Mouse (Mus musculus) left cerebral cortex, adult 18-20 months (tissue): ENCODE data around the gene Chrna3. TPM values are rescaled to one million over a fixed set of nuclear protein-coding genes. Genes with fewer than 3 reads are reported as not detected.
A peak's percentile ranks its signal among the peaks of the same experiment; 100 is the strongest.

ENCODE experiments used
- DNase-seq, 2 experiments: peaks; one replicate each; pipeline ENCODE4 v3.0.0; 2021 to 2022; ENCODE audit warnings: low spot score in 2 of 2, mixed read lengths in 1 of 2
- total RNA-seq, 2 experiments: library from RNA; stranded (reverse); gene quantifications; 2 replicates each; pipeline ENCODE4 v1.2.3; 2021

Gene Chrna3
- total RNA-seq, 2 experiments from 2014 or later: 0.28 to 0.30 TPM

DNA sequence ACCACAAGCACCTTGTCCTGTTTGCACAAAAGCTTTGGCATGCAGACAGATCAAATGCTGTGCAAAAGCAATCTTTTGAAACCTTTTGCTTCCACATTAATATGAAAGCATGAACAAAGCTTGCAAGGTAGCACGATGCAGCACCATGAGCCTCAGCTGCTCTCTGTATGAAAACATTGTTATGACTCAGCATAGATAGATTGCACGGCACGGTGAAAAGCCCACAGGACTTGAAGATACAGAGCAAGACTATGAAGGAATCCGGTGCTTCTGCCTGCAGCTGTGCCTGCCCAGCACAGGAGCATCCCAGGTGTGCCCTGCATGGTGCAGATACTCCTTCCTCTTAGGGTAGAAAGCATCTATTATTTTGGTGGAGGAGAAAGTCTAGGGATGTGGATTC lies 22.8 kb downstream of the Chrna3 start:
- DNase-seq: no peak

DNA sequence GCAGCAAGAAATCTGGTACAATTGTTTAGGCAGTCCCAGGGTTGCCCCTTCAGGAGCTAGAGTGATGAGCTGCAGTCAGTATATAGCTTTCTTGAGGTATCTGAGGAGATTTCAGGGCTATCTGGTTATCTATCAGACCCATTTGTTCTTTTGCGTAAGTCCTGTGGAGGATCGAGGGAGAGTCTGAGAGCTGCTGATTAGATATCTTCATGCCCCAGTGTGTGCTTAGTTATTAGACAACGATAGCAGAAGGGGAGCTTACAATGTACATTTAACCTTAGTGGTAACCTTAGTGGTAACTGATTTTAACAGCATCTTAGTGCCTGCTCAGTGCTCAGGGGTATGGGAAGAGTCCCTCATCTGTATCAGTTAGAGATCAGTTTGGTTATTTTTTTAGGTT lies 30.7 kb downstream of the Chrna3 start:
- no peak for DNase-seq

- DNase-seq: no peak
Measured at GRCm38 (mm10) chr9:54994381-54994780, 32.0 kb downstream of the Chrna3 start.

DNA sequence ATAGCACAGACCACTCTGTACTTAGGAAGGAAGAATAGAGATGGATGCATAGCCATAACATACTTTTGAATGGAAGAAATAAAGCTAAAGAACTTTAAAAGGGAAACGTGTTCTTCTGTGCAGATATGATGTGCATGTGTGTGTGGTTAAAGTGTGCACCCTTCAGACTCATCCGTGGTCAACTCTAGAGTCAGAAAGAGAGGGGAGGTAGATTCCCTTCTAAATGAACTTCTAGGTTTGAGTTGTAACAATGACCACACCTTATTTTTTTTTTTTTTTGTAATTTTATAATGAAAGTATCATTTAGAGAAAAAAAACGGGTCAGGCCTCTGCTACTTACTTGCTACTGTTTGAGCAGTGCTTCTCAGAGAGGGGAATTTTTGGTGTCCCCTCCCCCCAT lies 36.0 kb downstream of the Chrna3 start:
- no peak for DNase-seq

DNA sequence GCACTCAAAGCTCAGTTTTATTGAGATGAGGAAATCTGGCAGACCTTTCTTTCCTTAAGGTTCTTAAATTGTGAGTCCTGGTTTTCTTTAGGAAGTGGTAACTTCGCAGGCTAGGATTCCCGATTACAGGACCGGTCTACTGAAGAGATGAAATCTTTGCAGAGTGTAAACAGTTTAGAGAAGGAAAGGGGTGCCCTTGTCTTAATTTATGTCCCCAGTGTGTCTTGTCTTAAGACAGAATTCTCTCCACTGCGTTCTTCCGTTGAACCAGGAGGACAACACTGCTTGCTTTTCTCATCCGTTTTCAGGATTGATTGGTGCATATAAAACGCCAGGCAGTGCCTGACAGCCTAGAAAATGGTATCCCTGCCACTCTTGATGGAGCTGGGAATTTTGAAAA lies 44.0 kb downstream of the Chrna3 start:
- no peak for DNase-seq

- peak in 1 of 2 experiments; percentile 19 for DNase-seq
Measured at GRCm38 (mm10) chr9:54981291-54982191, 44.8 kb downstream of the Chrna3 start.

DNA sequence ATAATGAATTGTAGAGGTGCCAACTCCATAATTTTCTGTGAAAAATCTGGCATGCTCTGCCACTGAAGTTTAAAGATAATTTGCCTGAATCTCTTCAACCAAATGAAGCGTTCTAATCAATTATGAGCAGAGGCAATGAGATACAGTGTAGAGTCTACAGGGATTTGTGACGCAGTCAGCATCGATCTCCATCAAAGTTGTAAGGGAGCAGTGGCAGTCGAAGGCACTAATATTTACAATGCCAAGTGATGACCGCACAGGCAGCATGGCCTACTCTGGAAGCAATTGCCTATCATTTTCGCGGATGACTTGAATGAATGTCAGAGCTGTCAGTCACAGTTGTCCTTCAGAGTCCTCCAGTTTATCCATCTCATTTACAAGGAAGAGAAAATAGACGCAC lies 45.7 kb downstream of the Chrna3 start, which contains the start of gene Chrna5:
Gene Chrna5 (plus strand): TSS at position 207 of the 400 bp plus-strand sequence.
- DNase-seq: no peak

GRCm38 (mm10) chr9:54969972-54970637 lies 56.3 kb downstream of the Chrna3 start:
- no peak for DNase-seq

GRCm38 (mm10) chr9:54963669-54964068 lies 62.7 kb downstream of the Chrna3 start:
- no peak for DNase-seq

- no peak for DNase-seq
Measured at GRCm38 (mm10) chr9:54961059-54961458, 65.3 kb downstream of the Chrna3 start.

Other genes starting within 250 kb of the Chrna3 start
- gene Ireb2, start 162.8 kb downstream of the Chrna3 start, total RNA-seq: 10 to 100 TPM; 48.4 to 53.5 TPM
- gene Hykk, start 109.3 kb downstream of the Chrna3 start, total RNA-seq: 1 to 10 TPM; 2.1 to 2.2 TPM
- gene Psma4, start 75.8 kb downstream of the Chrna3 start, total RNA-seq: 100 to 1,000 TPM; 114 TPM
- gene AY074887, start 75.6 kb downstream of the Chrna3 start, total RNA-seq: not detected
- gene Chrna5, start 45.7 kb downstream of the Chrna3 start, total RNA-seq: 1 to 10 TPM; 3.4 to 3.9 TPM
- under 1 TPM; 0.09 to 0.28 TPM for gene Chrnb4, start 22.2 kb upstream of the Chrna3 start, total RNA-seq
- gene Ube2q2, start 122.3 kb upstream of the Chrna3 start, total RNA-seq: 10 to 100 TPM; 70.0 to 75.6 TPM
- 10 to 100 TPM; 43.9 to 45.7 TPM for gene Fbxo22, start 182.4 kb upstream of the Chrna3 start, total RNA-seq